Mouse (Mus musculus) testis, adult 2 months (tissue): Measurements from ENCODE around the gene Fam20a. TPM values are rescaled to one million over a fixed set of nuclear protein-coding genes. Genes with fewer than 3 reads are reported as not detected.

ENCODE experiments used
- H3K27ac ChIP-seq: fragments of 200-500 bp; 2 replicates; pipeline ENCODE4 v1.5.1; 2012; ENCODE audit warnings: low read depth, low read length; ENCODE audit not compliant: control insufficient read depth, insufficient read depth
- H3K27me3 ChIP-seq: fragments of 200-500 bp; 2 replicates; pipeline ENCODE4 v1.6.1; 2012; ENCODE audit warnings: mild to moderate bottlenecking, low read length, moderate library complexity; ENCODE audit not compliant: control insufficient read depth, insufficient read depth
- H3K36me3 ChIP-seq: fragments of 200-500 bp; 2 replicates; pipeline ENCODE4 v1.6.1; 2012; ENCODE audit warnings: mild to moderate bottlenecking, low read length; ENCODE audit not compliant: control insufficient read depth, insufficient read depth
- H3K4me1 ChIP-seq: fragments of 200-500 bp; 2 replicates; pipeline ENCODE4 v1.6.1; 2012; ENCODE audit warnings: low read length; ENCODE audit not compliant: control insufficient read depth, insufficient read depth
- H3K4me3 ChIP-seq: fragments of 200-500 bp; 2 replicates; pipeline ENCODE4 v1.5.1; 2012; ENCODE audit warnings: low read depth, mild to moderate bottlenecking, low read length, moderate library complexity, mixed read lengths; ENCODE audit not compliant: control insufficient read depth
- CTCF ChIP-seq: fragments of 200-500 bp; IDR thresholded peaks from 2 replicates; pipeline ENCODE4 v1.5.1; 2012; ENCODE audit warnings: low read depth, mild to moderate bottlenecking, inconsistent platforms, low read length, moderate library complexity; ENCODE audit not compliant: control insufficient read depth, insufficient read depth, insufficient replicate concordance
- POLR2A ChIP-seq: fragments of 200-500 bp; IDR thresholded peaks from 2 replicates; pipeline ENCODE4 v1.6.1; 2012; ENCODE audit warnings: low read depth, mild to moderate bottlenecking, inconsistent platforms, low read length, moderate library complexity; ENCODE audit not compliant: control insufficient read depth
- polyA plus RNA-seq: library from polyadenylated mRNA; depleted of rRNA; stranded (reverse); fragments of >200 nt; gene quantifications from 2 replicates; pipeline ENCODE4 v1.2.3, GENCODE M21; 2012; rRNA removed

The Fam20a gene
- polyA plus RNA-seq, 1 experiment: 99.4 TPM

GRCm38 (mm10) chr11:109622518-109623037, 99.5 kb downstream of the Fam20a start:
- Histone ChIP-seq H3K27me3 (no peaks in the 10 kb centered on the region), H3K4me1 (peaks cover 2% of the 10 kb centered on the region; the same call in 1 of the 2 replicates), H3K36me3 (no peaks in the 10 kb centered on the region), H3K27ac (no peak overlapping the region), H3K4me3 (no peak overlapping the region; the same call in 1 of the 2 replicates)
- no peak for TF ChIP-seq CTCF
- TF ChIP-seq POLR2A: no peak

- TF ChIP-seq POLR2A (no peak), CTCF (no peak)
- Histone ChIP-seq H3K4me1 (peaks cover 2% of the 10 kb centered on the region; the same call in 1 of the 2 replicates), H3K4me3 (no peak overlapping the region), H3K36me3 (no peaks in the 10 kb centered on the region), H3K27ac (no peak overlapping the region), H3K27me3 (no peaks in the 10 kb centered on the region)
Measured at GRCm38 (mm10) chr11:109621183-109621582, 100.9 kb downstream of the Fam20a start.

GRCm38 (mm10) chr11:109620356-109620755, 101.7 kb downstream of the Fam20a start:
- Histone ChIP-seq H3K36me3 (no peaks in the 10 kb centered on the region), H3K27me3 (no peaks in the 10 kb centered on the region), H3K27ac (no peak overlapping the region), H3K4me3 (no peak overlapping the region), H3K4me1 (peaks cover 2% of the 10 kb centered on the region; the same call in 1 of the 2 replicates)
- TF ChIP-seq CTCF (no peak), POLR2A (no peak)

Other genes with a start within 250 kb of the Fam20a start
- gene Arsg, start 248.9 kb downstream of the Fam20a start, polyA plus RNA-seq: 3.1 and 3.3 TPM in 2 replicates
- gene Slc16a6, start 248.7 kb downstream of the Fam20a start, polyA plus RNA-seq: 1.3 and 1.9 TPM in 2 replicates
- gene Wipi1, start 110.3 kb downstream of the Fam20a start, polyA plus RNA-seq: 29.9 and 34.5 TPM in 2 replicates
- gene Prkar1a, start 72.9 kb downstream of the Fam20a start, polyA plus RNA-seq: 68.7 and 74.1 TPM in 2 replicates
- 206 and 217 TPM in 2 replicates for gene 1700012B07Rik, start 105.8 kb upstream of the Fam20a start, polyA plus RNA-seq